Mouse (Mus musculus) gastrocnemius, postnatal 25 days (tissue): ENCODE measurements around the gene S100a3. TPM values are rescaled to one million over a fixed set of nuclear protein-coding genes. Genes with fewer than 3 reads are reported as not detected.
A peak's percentile ranks its signal among the peaks of the same experiment; 100 is the strongest.

Experiments
- DNase-seq: peaks from one replicate; pipeline ENCODE4 v3.0.0; 2022
- total RNA-seq, 2 experiments: library from RNA; stranded (reverse); gene quantifications; 1 replicate in 1 of 2; 2 replicates in 1 of 2; pipeline ENCODE4 v1.2.3; 2021

Gene S100a3
- total RNA-seq, 2 experiments from 2014 or later: not detected

GRCm38 (mm10) chr3:90574691-90575090, 14.3 kb downstream of the S100a3 start:
- peak; percentile 48 for DNase-seq

DNA sequence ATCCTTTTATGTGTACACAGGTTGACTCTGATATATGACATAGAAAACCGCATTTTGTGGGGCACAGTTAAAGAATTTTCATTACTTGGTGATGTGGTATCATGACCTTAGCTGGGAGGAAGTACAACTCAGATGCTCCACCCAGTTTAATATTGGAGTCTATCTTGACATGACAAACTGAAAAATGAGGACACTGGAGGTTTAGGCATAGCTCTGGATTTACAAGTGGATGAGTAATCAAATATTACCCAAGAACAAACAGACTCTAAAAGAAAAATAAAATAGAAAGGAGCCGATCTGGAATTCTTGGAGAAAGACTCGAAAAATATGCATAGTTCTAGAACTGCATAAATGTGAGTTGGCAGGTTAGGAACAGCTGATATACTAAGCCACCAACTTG, 14.9 kb downstream of the S100a3 start:
- no peak for DNase-seq

DNA sequence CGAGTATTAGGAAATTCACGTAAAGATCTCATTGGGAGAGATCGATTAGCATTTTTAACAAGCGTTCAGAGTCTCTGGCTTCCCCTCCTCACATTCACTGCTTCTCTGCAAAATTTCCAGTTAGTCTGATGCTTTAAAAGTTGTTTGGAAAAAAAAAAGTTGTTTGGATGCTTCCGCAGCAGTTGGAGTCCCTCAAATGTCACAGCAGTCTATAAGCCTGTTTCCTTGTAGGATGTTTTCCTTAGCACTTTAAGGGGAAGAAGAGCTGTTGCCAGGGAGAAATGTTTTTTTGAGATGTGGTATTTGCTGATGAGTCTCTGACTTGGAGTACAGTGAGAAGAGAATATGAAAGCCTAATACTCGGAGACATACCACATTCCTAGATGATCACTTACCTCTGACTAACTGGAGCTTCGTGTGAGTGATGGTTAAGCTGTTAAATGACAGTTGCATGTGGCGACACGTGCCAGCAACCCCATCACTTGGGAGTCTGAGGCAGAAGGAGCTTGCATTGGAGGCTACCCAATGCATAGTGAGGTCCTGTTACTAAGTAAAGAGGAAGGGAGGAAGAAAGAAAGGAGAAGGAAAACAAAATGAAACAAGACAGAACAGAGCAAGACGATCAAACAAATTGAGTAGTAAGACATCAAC, 16.1 kb downstream of the S100a3 start:
- no peak for DNase-seq

GRCm38 (mm10) chr3:90579433-90579832, 19.1 kb downstream of the S100a3 start:
- no peak for DNase-seq

DNA sequence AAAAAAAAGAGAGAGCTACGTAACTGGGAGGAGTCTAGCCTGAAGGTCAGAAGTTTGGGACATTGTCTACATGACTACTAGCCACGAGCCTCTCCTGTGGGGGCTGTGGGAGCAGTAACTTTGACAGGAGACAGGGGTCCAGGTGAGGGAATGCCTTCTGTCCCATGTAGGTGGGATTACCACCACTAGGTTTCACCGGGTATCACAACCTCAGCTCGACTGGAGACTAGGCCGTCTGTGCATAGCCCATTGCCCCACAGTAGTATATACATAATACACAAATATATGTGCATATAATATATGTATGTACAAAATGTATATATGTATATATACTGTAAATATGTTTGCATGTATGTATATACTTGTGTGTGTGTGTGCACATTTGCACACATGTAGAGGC, 20.8 kb downstream of the S100a3 start:
- DNase-seq: no peak

GRCm38 (mm10) chr3:90582156-90582555, 21.8 kb downstream of the S100a3 start:
- no peak for DNase-seq

- no peak for DNase-seq
Observed at GRCm38 (mm10) chr3:90582556-90582955, 22.2 kb downstream of the S100a3 start.

DNA sequence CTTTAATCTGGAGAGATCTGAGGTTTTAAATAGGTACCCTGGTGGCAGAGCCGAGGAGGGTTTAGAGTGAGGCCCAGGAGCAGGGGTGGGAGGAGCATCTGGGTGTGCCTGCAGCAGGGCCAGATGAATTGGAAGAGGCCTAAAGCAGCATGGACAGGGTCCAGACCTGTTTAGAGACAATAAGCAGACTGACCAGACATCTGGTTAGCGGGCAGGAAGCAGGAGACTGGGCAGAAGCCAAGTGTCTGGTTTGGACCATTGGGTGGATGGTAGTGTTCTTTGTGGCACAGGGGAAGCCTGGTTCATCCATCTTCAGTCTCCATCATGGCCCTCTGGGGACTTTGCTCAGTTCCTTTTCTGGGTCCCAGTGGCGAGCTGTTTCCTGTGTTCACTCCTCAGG, 23.5 kb downstream of the S100a3 start:
- peak; percentile 33 for DNase-seq

GRCm38 (mm10) chr3:90585595-90585994, 25.2 kb downstream of the S100a3 start:
- peak; percentile 56 for DNase-seq

- no peak for DNase-seq
Observed at GRCm38 (mm10) chr3:90586016-90586643, 25.8 kb downstream of the S100a3 start.

- peak; percentile 86 for DNase-seq
Observed at GRCm38 (mm10) chr3:90586906-90587305, 26.5 kb downstream of the S100a3 start.

DNA sequence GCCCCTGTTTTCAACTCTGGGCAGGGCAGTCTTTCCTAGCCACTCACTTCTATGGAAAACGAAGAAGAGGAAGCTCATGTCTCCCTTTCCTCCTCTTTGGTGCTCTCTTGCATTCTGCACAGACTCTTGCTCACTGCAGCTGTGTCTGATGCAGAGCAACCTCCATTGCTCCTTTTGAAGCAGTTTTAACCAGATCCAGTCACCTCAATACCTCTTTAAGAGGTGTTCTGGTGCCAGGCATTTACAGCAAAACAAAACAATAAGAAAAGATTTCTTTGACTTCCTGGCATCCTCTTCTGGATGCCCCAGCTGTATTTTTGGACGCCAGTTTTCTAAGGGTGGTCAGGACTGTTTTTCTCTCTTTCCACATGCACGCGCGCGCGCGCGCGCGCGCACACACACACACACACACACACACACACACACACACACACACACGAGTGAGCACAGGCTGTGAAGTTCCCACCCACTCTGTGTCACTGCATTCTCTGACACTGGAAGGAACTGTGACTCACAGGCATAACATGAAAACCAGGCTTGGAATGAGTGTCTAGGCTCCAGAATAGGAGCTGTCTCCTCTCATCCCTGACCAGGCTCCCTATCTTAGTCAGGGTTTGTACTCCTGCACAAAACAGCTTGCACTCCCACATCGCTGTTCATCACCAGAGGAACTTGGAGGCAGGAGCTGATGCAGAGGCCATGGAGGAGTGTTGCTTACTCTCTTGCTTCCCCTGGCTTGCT, 27.2 kb downstream of the S100a3 start:
- DNase-seq: no peak

GRCm38 (mm10) chr3:90589390-90589789, 29.0 kb downstream of the S100a3 start:
- no peak for DNase-seq

GRCm38 (mm10) chr3:90589947-90590346, 29.6 kb downstream of the S100a3 start, which contains the start of gene S100a2:
Gene S100a2 (plus strand): TSS chr3:90590247.
- DNase-seq: no peak

DNA sequence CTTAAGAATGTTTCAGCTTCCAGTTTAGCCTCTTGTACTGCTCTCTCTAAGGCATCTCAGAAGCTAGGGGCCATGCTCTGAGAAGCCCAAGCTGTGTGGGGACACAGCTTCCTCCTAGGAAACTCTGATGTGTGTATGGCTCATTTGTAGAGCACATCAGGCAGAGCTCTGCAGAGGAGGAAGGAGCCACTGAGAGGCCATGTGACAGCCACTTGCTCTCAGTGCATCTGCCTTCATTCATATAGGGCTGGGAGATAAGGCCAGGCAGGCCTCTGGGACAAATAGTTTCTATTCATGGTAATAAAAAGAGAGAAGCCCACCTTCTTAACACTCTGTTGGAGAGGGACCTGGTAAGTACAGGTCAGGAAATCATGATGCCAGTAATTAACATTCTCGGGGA, 34.1 kb downstream of the S100a3 start:
- no peak for DNase-seq

DNA sequence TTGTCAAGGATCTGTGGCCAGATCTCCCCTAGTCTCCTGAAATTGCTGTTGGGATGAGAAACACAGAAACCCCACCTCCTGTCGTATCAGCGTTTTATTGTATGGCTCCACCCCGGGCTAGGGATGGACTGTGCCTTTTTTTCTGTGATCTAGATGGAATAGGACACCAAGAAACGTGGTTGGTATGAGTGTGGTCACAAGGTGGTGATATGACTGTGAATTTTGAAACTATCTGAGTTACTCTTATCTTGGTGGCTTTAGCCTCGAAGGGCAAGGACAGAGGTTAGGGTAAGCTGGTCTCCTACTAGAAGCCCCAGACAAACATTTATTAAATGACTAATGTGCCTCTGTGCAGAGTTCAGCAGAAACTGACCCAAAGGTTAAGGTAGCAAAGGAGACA, 35.2 kb downstream of the S100a3 start:
- no peak for DNase-seq

DNA sequence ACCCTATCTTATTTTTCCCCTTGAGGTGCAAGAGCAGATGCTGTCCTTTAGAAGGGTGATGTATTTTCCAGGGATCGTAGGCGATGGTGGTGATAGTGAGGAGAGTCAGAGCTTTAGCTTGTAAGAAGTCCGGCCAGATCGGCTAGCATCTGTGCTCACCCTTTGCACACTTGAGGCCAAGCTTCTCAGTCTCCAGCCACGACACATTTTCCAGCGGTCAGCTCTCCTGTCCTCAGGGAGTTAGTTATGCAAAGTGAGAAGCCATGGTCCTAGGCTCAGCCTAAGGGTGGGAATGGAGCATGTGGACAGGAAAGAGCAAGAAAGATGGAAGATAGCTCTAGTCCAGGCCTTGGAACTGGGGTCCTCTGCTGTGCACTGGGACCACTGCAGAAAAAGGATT, 36.4 kb downstream of the S100a3 start:
- no peak for DNase-seq

DNA sequence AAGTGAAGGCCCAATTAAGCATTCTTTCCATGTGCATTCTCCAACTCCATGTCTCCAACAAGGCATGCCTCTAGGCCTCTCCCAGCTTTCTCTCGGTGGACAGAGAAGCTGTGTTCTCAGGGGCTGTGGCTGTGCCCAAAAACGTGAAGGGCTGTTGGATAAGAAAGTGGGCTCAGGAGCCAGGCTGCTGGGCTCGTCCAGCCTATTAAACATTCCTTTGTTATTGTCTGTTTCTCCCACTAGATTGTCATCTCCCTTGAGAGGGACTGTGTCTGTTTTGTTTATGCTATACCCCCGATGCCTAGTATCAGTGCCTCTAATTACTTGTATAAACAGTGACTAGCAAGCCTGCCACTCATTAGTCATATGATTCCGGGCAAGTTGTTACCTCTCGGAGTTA, 37.4 kb downstream of the S100a3 start:
- DNase-seq: no peak

- no peak for DNase-seq
Observed at GRCm38 (mm10) chr3:90598212-90598611, 37.8 kb downstream of the S100a3 start.

- DNase-seq: no peak
Observed at GRCm38 (mm10) chr3:90599401-90599800, 39.0 kb downstream of the S100a3 start.

- DNase-seq: no peak
Observed at GRCm38 (mm10) chr3:90600036-90600435, 39.7 kb downstream of the S100a3 start.

GRCm38 (mm10) chr3:90600458-90601195, 40.2 kb downstream of the S100a3 start:
- DNase-seq: peak; percentile 57
